Mouse (Mus musculus): ENCODE results near the gene Robo3.

Gene Robo3

GRCm38 (mm10) chr9:37432720-37433421 lies at the start of gene Robo3:
Gene Robo3, minus strand, starts transcription at chr9:37433246.
- no peak for DNase-seq (ENCODE audit: low spot score)

GRCm38 (mm10) chr9:37474923-37475322 lies 41.9 kb upstream of the Robo3 start:
- no peak for DNase-seq (ENCODE audit: low spot score)

- no peak for DNase-seq (ENCODE audit: low spot score)
Observed at GRCm38 (mm10) chr9:37473611-37474125, 40.6 kb upstream of the Robo3 start.

GRCm38 (mm10) chr9:37462764-37463163 lies 29.7 kb upstream of the Robo3 start:
- DNase-seq (ENCODE audit: low spot score), result no peak

- no peak for DNase-seq (ENCODE audit: low spot score)
Observed at GRCm38 (mm10) chr9:37461571-37461970, 28.5 kb upstream of the Robo3 start.

- DNase-seq (ENCODE audit: low spot score), result no peak
Observed at GRCm38 (mm10) chr9:37460961-37461340, 27.9 kb upstream of the Robo3 start.

GRCm38 (mm10) chr9:37460043-37460960 lies 27.3 kb upstream of the Robo3 start:
- DNase-seq (ENCODE audit: low spot score), result no peak

- no peak for DNase-seq (ENCODE audit: low spot score)
Observed at GRCm38 (mm10) chr9:37459665-37460042, 26.6 kb upstream of the Robo3 start.

GRCm38 (mm10) chr9:37457151-37457550 lies 24.1 kb upstream of the Robo3 start:
- no peak for DNase-seq (ENCODE audit: low spot score)

- no peak for DNase-seq (ENCODE audit: low spot score)
Observed at GRCm38 (mm10) chr9:37456481-37456910, 23.4 kb upstream of the Robo3 start.

- no peak for DNase-seq (ENCODE audit: low spot score)
Observed at GRCm38 (mm10) chr9:37455868-37456267, 22.8 kb upstream of the Robo3 start.

GRCm38 (mm10) chr9:37454991-37455390 lies 21.9 kb upstream of the Robo3 start:
- no peak for DNase-seq (ENCODE audit: low spot score)

GRCm38 (mm10) chr9:37454011-37454492 lies 21.0 kb upstream of the Robo3 start:
- no peak for DNase-seq (ENCODE audit: low spot score)

GRCm38 (mm10) chr9:37453328-37453727 lies 20.3 kb upstream of the Robo3 start:
- DNase-seq (ENCODE audit: low spot score), result no peak

GRCm38 (mm10) chr9:37452401-37452800 lies 19.4 kb upstream of the Robo3 start:
- DNase-seq (ENCODE audit: low spot score), result no peak

- DNase-seq (ENCODE audit: low spot score), result no peak
Observed at GRCm38 (mm10) chr9:37437772-37438735, 5.0 kb upstream of the Robo3 start.

GRCm38 (mm10) chr9:37435616-37436015 lies 2.6 kb upstream of the Robo3 start:
- no peak for DNase-seq (ENCODE audit: low spot score)

GRCm38 (mm10) chr9:37434932-37435331 lies 1.9 kb upstream of the Robo3 start:
- no peak for DNase-seq (ENCODE audit: low spot score)

- no peak for DNase-seq (ENCODE audit: low spot score)
Observed at GRCm38 (mm10) chr9:37433823-37434560, 946 bp upstream of the Robo3 start.

- no peak for DNase-seq (ENCODE audit: low spot score)
Observed at GRCm38 (mm10) chr9:37432026-37432666, 900 bp downstream of the Robo3 start.

Data from spleen, adult 12 weeks (tissue).